Mouse (Mus musculus) megakaryocyte, embryonic 14.5 days (primary cell): ENCODE measurements at regions not wholly inside any gene's neighbourhood (a gene's known extent, or its start where the extent isn't known, plus 50 kb on each side); places are given as distances from the start of the nearest gene placed in this dataset.

Source experiments
- FLI1 ChIP-seq: IDR thresholded peaks from 2 replicates; pipeline ENCODE4 v1.6.1; 2012; ENCODE audit warnings: low read length, inconsistent platforms, mixed read lengths
- GATA1 ChIP-seq: IDR thresholded peaks from 3 replicates; pipeline ENCODE4 v1.6.1; 2012; ENCODE audit warnings: mixed read lengths, low read length, inconsistent platforms, borderline replicate concordance

GRCm38 (mm10) chr9:113243870-113244269, 464.2 kb downstream of the Pdcd6ip start:
- TF ChIP-seq GATA1 (no peak), FLI1 (no peak)
